Mouse (Mus musculus) brain, embryonic 14.5 days (tissue): ENCODE results near the gene 2310057M21Rik. TPM values are rescaled to one million over a fixed set of nuclear protein-coding genes. Genes with fewer than 3 reads are reported as not detected.

Experiments
- DNase-seq: peaks from one replicate; pipeline ENCODE4 v3.0.0-alpha.2; 2011; ENCODE audit warnings: low read depth
- CTCF ChIP-seq: fragments of 200-500 bp; IDR thresholded peaks from 2 replicates; pipeline ENCODE4 v1.5.1; 2012; ENCODE audit warnings: inconsistent platforms, mild to moderate bottlenecking, moderate library complexity, borderline replicate concordance; ENCODE audit not compliant: insufficient read depth, insufficient read length; ENCODE audit errors: extremely low read depth
- POLR2A ChIP-seq: fragments of 200-500 bp; IDR thresholded peaks from 2 replicates; pipeline ENCODE4 v1.6.1; 2012; ENCODE audit warnings: mild to moderate bottlenecking, inconsistent platforms, borderline replicate concordance; ENCODE audit not compliant: poor library complexity, insufficient read depth, insufficient read length, severe bottlenecking; ENCODE audit errors: extremely low read depth
- polyA plus RNA-seq: library from polyadenylated mRNA; depleted of rRNA; stranded (reverse); fragments of >200 nt; gene quantifications from 2 replicates; pipeline ENCODE4 v1.2.3, GENCODE M21; 2012; rRNA removed

2310057M21Rik gene
- polyA plus RNA-seq, 1 experiment, result 18.4 TPM

GRCm38 (mm10) chr7:131306733-131307132 lies 55.8 kb downstream of the 2310057M21Rik start:
- DNase-seq, result no peak
- TF ChIP-seq CTCF (no peak), POLR2A (no peak)

DNA sequence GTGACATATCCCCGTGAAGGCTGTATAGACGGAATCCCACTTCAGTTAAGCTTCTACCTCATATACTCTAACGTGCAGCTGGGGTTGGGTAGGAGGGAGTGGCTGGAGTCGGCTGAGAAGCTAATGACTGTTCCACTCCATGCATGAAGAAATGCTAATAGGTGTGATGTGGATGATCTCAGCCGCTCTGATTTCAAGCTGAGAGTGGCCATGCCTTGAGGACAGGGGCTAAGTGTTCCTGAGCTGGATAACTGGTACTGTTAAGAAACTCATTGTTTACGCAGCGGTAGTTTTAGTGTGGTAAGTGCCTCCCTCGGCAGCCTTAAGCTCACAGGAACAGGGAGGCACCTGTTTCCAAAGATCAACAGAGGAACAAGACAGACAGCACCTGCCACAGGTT lies 59.2 kb downstream of the 2310057M21Rik start:
- no peak for TF ChIP-seq CTCF
- no peak for TF ChIP-seq POLR2A
- DNase-seq, result no peak

GRCm38 (mm10) chr7:131297151-131297550 lies 65.4 kb downstream of the 2310057M21Rik start:
- no peak for TF ChIP-seq POLR2A
- DNase-seq, result peak; percentile 3

Other genes with a start within 250 kb of the 2310057M21Rik start
- not detected in 2 replicates for gene 4933402N03Rik, start 216.4 kb downstream of the 2310057M21Rik start, polyA plus RNA-seq
- gene 5430419D17Rik, start 188.4 kb downstream of the 2310057M21Rik start, polyA plus RNA-seq, result 0.01 TPM in 2 replicates
- gene Cuzd1, start 40.5 kb downstream of the 2310057M21Rik start, polyA plus RNA-seq, result 0.03 and 0.16 TPM in 2 replicates
- gene Fam24b, start 33.2 kb downstream of the 2310057M21Rik start, polyA plus RNA-seq, result not detected in 2 replicates
- not detected in 2 replicates for gene Fam24a, start 28.9 kb downstream of the 2310057M21Rik start, polyA plus RNA-seq
- gene Pstk, start 8.4 kb upstream of the 2310057M21Rik start, polyA plus RNA-seq, result 36.7 and 43.2 TPM in 2 replicates
- gene Ikzf5, start 47.8 kb upstream of the 2310057M21Rik start, polyA plus RNA-seq, result 19.6 and 20.5 TPM in 2 replicates
- gene Acadsb, start 47.8 kb upstream of the 2310057M21Rik start, polyA plus RNA-seq, result 21.3 and 29.4 TPM in 2 replicates
- gene Hmx3, start 180.1 kb upstream of the 2310057M21Rik start, polyA plus RNA-seq, result 3.1 and 3.5 TPM in 2 replicates
- 2.3 and 3.0 TPM in 2 replicates for gene Hmx2, start 186.0 kb upstream of the 2310057M21Rik start, polyA plus RNA-seq
- 147 and 194 TPM in 2 replicates for gene Bub3, start 197.5 kb upstream of the 2310057M21Rik start, polyA plus RNA-seq